ENCODE assay signal across 9 mouse cellular contexts in genomic region chr1:63667949-63668851, GRCm38 (mm10). TPM values are rescaled to one million over a fixed set of nuclear protein-coding genes. Genes with fewer than 3 reads are reported as not detected.
DNase-seq lines count a peak whose midpoint lies in the region; ATAC-seq lines count a peak whose summit lies in the region.
"Had no signal": no experiment of that assay in that cellular context is flagged by ENCODE, and none has a peak within 500 bp of the region (broad histone marks: within the 10 kb centered on the region; RNA-seq: fewer than 3 reads in every experiment).

No protein-coding gene starts in this region.

- H3K4me1 ChIP-seq in neural tube, embryonic 11.5 days (ENCODE audit: control insufficient read depth, insufficient read depth, low read length): 0 out of 2 replicates have a peak, but pooled peaks cover 5% of the 10 kb centered on the region
- no peaks in the 10 kb centered on the region for H3K4me1 ChIP-seq in intestine, embryonic 15.5 days (replicated peaks)
- H3K4me1 ChIP-seq: stomach, embryonic 15.5 days had no signal

- no peak for DNase-seq in frontal cortex, postnatal 10 days (ENCODE audit: low spot score in 2 of 2)
- DNase-seq in neural tube, embryonic 11.5 days (ENCODE audit: low spot score): no peak
- no peak for DNase-seq in neural tube, embryonic 10.5 days (ENCODE audit: extremely low spot score, low spot score)
- peak; percentile 11 for DNase-seq in telencephalon, adult 2 months (ENCODE audit: low read depth, low spot score)
- DNase-seq in testis, postnatal 10 days (ENCODE audit: low spot score): no peak
- no peak for DNase-seq in kidney, postnatal 14 days

- peak; percentile 85 for ATAC-seq in frontal cortex, adult (ENCODE audit: low TSS enrichment)
- ATAC-seq in neural tube, embryonic 11.5 days (ENCODE audit: insufficient read depth, low FRiP score, low TSS enrichment): 0 out of 2 replicates have a peak, but pooled peaks have one; percentile 53
- no peak for ATAC-seq in intestine, embryonic 15.5 days

- WGBS in neural tube, embryonic 11.5 days: 26% methylated on average over 13 of the region's 13 CpGs
- 31% methylated on average over 13 of the region's 13 CpGs for WGBS in intestine, embryonic 15.5 days

- H3K4me2 ChIP-seq in neural tube, embryonic 11.5 days (ENCODE audit: low read depth): no peak overlapping the region
- 0 out of 2 replicates have a peak overlapping the region, but pooled peaks have one; percentile 17 for H3K4me2 ChIP-seq in intestine, embryonic 15.5 days (replicated peaks)
- H3K4me2 ChIP-seq: stomach, embryonic 15.5 days had no signal

- H3K27me3 ChIP-seq in neural tube, embryonic 11.5 days (ENCODE audit: control insufficient read depth, insufficient read depth, low read length): no peaks in the 10 kb centered on the region
- no peaks in the 10 kb centered on the region for H3K27me3 ChIP-seq in intestine, embryonic 15.5 days (replicated peaks)
- H3K27me3 ChIP-seq: stomach, embryonic 15.5 days had no signal

- H3K36me3 ChIP-seq in neural tube, embryonic 11.5 days (ENCODE audit: control insufficient read depth, insufficient read depth, low read length): no peaks in the 10 kb centered on the region
- no peaks in the 10 kb centered on the region for H3K36me3 ChIP-seq in intestine, embryonic 15.5 days
- H3K36me3 ChIP-seq: stomach, embryonic 15.5 days had no signal

- H3K9ac ChIP-seq in neural tube, embryonic 11.5 days (ENCODE audit: low read length): no peak overlapping the region
- no peak overlapping the region for H3K9ac ChIP-seq in intestine, embryonic 15.5 days
- H3K9ac ChIP-seq: stomach, embryonic 15.5 days had no signal

- no peaks in the 10 kb centered on the region for H3K9me3 ChIP-seq in neural tube, embryonic 11.5 days (ENCODE audit: control insufficient read depth, low read length)
- H3K9me3 ChIP-seq in intestine, embryonic 15.5 days: no peaks in the 10 kb centered on the region
- H3K9me3 ChIP-seq: stomach, embryonic 15.5 days had no signal

- no peak overlapping the region for H3K4me3 ChIP-seq in neural tube, embryonic 11.5 days (ENCODE audit: low read depth, low read length)
- H3K4me3 ChIP-seq in intestine, embryonic 15.5 days (replicated peaks): no peak overlapping the region
- H3K4me3 ChIP-seq: stomach, embryonic 15.5 days had no signal

- no peak overlapping the region for H3K27ac ChIP-seq in neural tube, embryonic 11.5 days (ENCODE audit: low read depth, low read length)
- no peak overlapping the region for H3K27ac ChIP-seq in intestine, embryonic 15.5 days
- H3K27ac ChIP-seq: stomach, embryonic 15.5 days had no signal

RNA-seq across cellular contexts. Expression of gene Dytn, which starts 18.5 kb away (rescaled TPM):
- polyA plus RNA-seq in neural tube, embryonic 11.5 days (2014; fragmentation: Nextera tagmentation; extraction: Ambion mirVana): not detected in 2 replicates
- not detected in 2 replicates for polyA plus RNA-seq in intestine, embryonic 15.5 days (2015; fragmentation: Nextera tagmentation; extraction: Ambion mirVana)
- polyA plus RNA-seq: stomach, embryonic 15.5 days had no signal

RNA-seq across cellular contexts. Expression of gene Gm39653, which starts 52.4 kb away (rescaled TPM):
- not detected in 2 replicates for polyA plus RNA-seq in neural tube, embryonic 11.5 days (2014; fragmentation: Nextera tagmentation; extraction: Ambion mirVana)
- not detected in 2 replicates for polyA plus RNA-seq in intestine, embryonic 15.5 days (2015; fragmentation: Nextera tagmentation; extraction: Ambion mirVana)
- polyA plus RNA-seq: stomach, embryonic 15.5 days had no signal
